Mouse (Mus musculus) cerebellum, adult 2 months (tissue): ENCODE results near the gene Pbxip1. TPM values are rescaled to one million over a fixed set of nuclear protein-coding genes. Genes with fewer than 3 reads are reported as not detected.

ENCODE experiments used
- DNase-seq, 2 experiments: peaks; one replicate each; pipeline ENCODE4 v3.0.0; 2021
- H3K27ac ChIP-seq: fragments of 200-500 bp; 2 replicates; pipeline ENCODE4 v1.5.1; 2012; ENCODE audit warnings: low read length, control low read depth, inconsistent platforms; ENCODE audit not compliant: insufficient read depth
- H3K27me3 ChIP-seq: fragments of 200-500 bp; 2 replicates; pipeline ENCODE4 v1.6.1; 2012; ENCODE audit warnings: inconsistent platforms, mild to moderate bottlenecking, low read length, moderate library complexity; ENCODE audit not compliant: control insufficient read depth, insufficient read depth
- H3K4me1 ChIP-seq: fragments of 200-500 bp; 2 replicates; pipeline ENCODE4 v1.6.1; 2011; ENCODE audit warnings: low read length; ENCODE audit not compliant: control insufficient read depth, insufficient read depth
- H3K4me3 ChIP-seq: fragments of 200-500 bp; replicated peaks from 2 replicates; pipeline ENCODE3; 2011; ENCODE audit warnings: mild to moderate bottlenecking, low read depth, low read length, control low read depth; ENCODE audit not compliant: insufficient read depth
- CTCF ChIP-seq: fragments of 200-500 bp; IDR thresholded peaks from 2 replicates; pipeline ENCODE4 v1.5.1; 2011; ENCODE audit warnings: low read depth, mild to moderate bottlenecking, control low read depth, low read length, moderate library complexity, borderline replicate concordance; ENCODE audit not compliant: insufficient read depth
- POLR2A ChIP-seq: fragments of 200-500 bp; IDR thresholded peaks from 2 replicates; pipeline ENCODE4 v1.6.1; 2011; ENCODE audit warnings: low read length, control low read depth, borderline replicate concordance; ENCODE audit not compliant: insufficient read depth
- WGBS: fragments of 180-500 bp; shearing (Covaris S2); methylation state at CpG from one replicate; pipeline ENCODE4 v1.1.7; 2018; 5-methylcytosine and 5-hydroxymethylcytosine counted together
- polyA plus RNA-seq: library from polyadenylated mRNA; depleted of rRNA; stranded (reverse); fragments of >200 nt; gene quantifications from 2 replicates; pipeline ENCODE4 v1.2.3, GENCODE M21; 2012

Gene Pbxip1
- polyA plus RNA-seq, 1 experiment, result 30.5 TPM

DNA sequence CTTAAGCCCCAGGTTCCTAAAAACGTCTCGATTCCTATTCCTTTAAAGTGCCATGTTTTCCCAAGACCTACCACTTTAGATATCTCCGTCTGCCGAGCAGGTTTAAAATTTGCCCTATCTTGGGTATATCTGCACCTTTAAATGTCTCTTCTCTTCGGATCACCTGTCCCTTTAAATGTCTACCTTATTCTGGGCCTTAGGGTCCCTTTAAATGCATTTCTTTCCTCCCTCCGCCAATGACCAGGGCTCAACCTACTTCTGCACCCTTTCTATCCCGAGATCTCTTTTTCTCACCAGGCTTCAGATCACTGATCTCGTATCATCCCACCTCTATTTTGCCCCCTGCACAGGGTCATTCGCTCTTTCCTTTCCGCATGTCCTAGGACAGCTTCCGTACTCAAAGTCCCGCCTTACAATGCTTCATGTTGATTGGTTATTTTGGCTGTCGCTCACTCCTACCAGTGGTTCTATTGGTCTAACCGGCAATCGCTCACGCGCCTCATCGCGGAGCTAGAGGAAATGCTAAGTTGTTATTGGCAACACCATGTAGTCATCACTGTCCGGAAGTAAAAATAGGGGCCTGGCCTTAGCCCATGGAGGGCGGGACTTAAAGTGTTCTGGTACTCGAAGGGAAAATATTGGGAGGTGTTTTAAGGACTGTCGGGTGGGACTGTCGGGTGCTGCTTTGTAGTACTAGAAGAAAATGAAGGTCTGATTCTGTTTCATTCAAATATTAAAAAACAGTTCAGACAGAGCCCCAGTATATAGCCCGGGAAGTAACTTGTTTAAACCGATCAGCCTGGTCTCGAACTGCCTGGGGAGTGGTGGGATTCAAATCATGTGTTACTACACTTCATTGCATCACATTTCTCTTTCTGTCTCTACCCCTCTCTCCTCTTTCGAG, 24.8 kb upstream of the Pbxip1 start, which contains the start of gene Flad1:
TSS of gene Flad1 (minus strand) at position 381 of the 904 bp plus-strand sequence.
- peak; percentile 63; the same call in 1 of the 2 replicates for TF ChIP-seq POLR2A
- TF ChIP-seq CTCF, result no peak
- 0 out of 2 replicates have a peak, but pooled peaks cover 2% of the 10 kb centered on the region for H3K4me1 ChIP-seq
- H3K4me3 ChIP-seq, result peak within 1 kb of the TSS; percentile 68
- WGBS, result 4% methylated on average over 28 of the region's 28 CpGs
- DNase-seq, result peak; percentile 100
- H3K27ac ChIP-seq, result peak within 1 kb of the TSS; percentile 59
- H3K27me3 ChIP-seq, result no peaks in the 10 kb centered on the region

DNA sequence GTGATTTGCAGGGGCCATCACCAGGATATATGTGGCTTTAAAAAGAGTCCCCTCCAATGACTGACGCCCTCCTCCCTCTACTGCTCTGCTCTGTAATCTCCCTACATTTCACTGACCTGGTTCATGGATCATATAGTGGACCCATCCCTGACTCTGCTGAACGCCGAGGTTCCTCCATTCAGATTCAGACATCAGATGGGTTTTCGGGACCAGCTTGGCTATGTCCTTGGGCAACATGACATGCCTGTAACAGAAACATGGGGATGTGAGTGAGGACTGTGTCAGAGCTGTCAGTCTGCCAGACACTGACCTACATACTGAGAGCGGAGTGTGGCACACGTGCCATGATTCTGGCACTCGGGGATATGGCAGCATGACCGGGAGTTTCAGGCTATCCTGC, 20.3 kb upstream of the Pbxip1 start:
- WGBS, result 87% methylated on average over 8 of the region's 8 CpGs
- TF ChIP-seq POLR2A, result no peak
- no peak for TF ChIP-seq CTCF
- no peak for DNase-seq
- H3K4me3 ChIP-seq, result no peak overlapping the region
- H3K27me3 ChIP-seq, result no peaks in the 10 kb centered on the region
- H3K4me1 ChIP-seq, result 0 out of 2 replicates have a peak, but pooled peaks cover 3% of the 10 kb centered on the region
- no peak overlapping the region for H3K27ac ChIP-seq

DNA sequence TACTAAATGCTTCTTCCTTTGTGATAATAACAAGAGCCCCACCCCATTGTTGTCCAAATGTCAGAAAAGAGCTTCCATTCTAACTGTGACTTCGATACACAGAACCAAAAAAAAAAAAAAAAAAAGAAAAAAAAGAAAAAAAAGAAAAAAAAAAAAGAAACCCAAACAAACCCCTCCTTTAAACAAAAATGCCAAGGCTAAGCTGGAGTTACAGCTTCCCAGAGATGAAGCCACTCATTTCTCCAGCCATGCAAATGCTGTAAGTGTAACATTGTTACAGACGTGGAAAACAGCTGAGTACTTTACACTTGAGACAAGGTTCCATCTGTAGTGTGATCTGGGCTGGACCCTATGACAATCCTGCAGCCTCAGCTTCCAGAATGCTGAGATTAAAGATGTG, 19.4 kb upstream of the Pbxip1 start:
- H3K27me3 ChIP-seq, result no peaks in the 10 kb centered on the region
- no peak overlapping the region for H3K27ac ChIP-seq
- DNase-seq, result no peak
- H3K4me3 ChIP-seq, result no peak overlapping the region
- 0 out of 2 replicates have a peak, but pooled peaks cover 7% of the 10 kb centered on the region for H3K4me1 ChIP-seq
- TF ChIP-seq CTCF (no peak), POLR2A (no peak)
- WGBS, result 17% methylated on average over 2 of the region's 2 CpGs

DNA sequence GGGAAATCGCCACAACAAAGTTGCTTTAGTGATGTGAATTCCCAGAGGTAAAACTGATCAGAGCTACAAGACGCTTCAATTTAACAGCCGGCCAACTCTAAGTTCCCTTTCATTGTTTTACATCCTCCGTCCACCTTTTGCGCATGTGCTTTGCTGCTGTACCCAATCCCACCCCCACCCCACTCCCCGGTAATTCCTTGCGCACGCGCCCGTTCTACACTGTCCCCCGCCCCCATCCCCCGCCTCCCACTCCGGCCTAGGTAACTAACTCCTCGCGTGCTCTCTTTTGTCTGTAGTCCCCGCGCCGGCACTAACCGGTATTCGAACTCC, 18.7 kb upstream of the Pbxip1 start:
- DNase-seq, result no peak
- Histone ChIP-seq H3K27ac (no peak overlapping the region), H3K4me3 (peak overlapping the region; percentile 74), H3K4me1 (0 out of 2 replicates have a peak, but pooled peaks cover 7% of the 10 kb centered on the region), H3K27me3 (no peaks in the 10 kb centered on the region)
- WGBS, result under 1% methylated on average over 20 of the region's 20 CpGs
- TF ChIP-seq CTCF, result no peak

DNA sequence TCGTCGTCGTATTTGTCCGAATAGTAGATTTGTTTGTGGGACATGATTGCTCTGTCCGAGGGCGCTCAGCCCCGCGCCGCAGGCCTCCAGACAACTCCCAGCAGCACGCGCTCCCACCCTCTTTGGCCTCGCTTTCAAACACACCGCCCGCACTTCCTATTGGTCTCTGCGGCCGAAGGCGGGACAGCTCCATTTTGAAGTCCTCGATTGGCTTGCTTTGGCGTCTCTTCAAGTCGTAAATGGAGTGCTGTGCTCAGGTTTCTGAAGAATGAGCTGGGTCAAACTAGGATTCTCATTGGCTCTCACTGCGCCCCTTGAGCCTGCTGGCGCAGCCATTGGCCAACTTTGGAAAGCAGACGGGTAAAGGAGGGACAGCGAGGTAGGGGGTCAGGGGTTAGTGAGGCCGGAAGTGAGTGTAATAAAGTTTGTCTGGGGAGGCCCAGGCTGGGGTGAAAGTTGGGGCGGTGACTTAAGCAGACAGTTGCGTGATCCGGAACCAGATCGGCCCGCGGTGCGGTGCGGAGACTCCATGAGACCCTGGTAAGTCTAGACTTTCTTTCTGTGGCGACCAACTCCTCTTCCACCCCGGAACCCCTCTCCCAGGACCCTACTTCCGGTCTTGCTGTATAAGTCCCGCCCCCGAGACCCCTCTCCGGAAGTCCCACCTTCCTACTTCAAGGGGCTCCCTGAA, 18.2 kb upstream of the Pbxip1 start, which contains the start of the genes Cks1b and Shc1:
TSS of gene Cks1b (minus strand) at position 214 of the 691 bp plus-strand sequence.
TSS of gene Shc1 (plus strand) at position 274 of the 691 bp plus-strand sequence.
- H3K4me3 ChIP-seq, result peak within 1 kb of the TSS; percentile 74
- 0 out of 2 replicates have a peak within 1 kb of the TSS, but pooled peaks have one; percentile 11 for H3K27ac ChIP-seq
- H3K27me3 ChIP-seq, result no peaks in the 10 kb centered on the region
- TF ChIP-seq POLR2A, result no peak
- peak; percentile 85 to 94 for DNase-seq
- 0 out of 2 replicates have a peak, but pooled peaks cover 7% of the 10 kb centered on the region for H3K4me1 ChIP-seq
- WGBS, result under 1% methylated on average over 39 of the region's 39 CpGs

DNA sequence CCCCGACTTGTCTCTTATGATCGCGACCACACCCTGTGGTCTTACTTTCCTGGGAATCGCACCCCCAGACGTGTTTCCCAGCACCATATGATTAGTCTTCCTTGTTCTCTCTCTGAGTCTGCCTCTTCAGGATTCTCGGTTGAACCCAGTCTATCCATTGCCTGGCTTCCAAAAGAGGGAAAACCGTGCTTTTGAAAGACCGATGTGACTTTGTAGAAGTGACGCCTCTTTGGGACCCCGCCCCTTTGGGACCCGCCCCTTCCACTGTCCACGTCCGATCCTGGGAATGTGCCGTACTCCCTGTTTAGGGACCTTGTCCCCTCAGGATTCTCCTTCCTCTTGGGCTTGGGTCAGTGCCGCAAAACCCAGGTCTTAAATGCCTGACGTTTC, 17.6 kb upstream of the Pbxip1 start:
- under 1% methylated on average over 16 of the region's 16 CpGs for WGBS
- H3K4me3 ChIP-seq, result peak overlapping the region; percentile 74
- TF ChIP-seq CTCF (no peak), POLR2A (no peak)
- H3K27me3 ChIP-seq, result no peaks in the 10 kb centered on the region
- DNase-seq, result peak in 1 of 2 experiments; percentile 39
- 0 out of 2 replicates have a peak, but pooled peaks cover 7% of the 10 kb centered on the region for H3K4me1 ChIP-seq
- H3K27ac ChIP-seq, result 0 out of 2 replicates have a peak overlapping the region, but pooled peaks have one; percentile 11

DNA sequence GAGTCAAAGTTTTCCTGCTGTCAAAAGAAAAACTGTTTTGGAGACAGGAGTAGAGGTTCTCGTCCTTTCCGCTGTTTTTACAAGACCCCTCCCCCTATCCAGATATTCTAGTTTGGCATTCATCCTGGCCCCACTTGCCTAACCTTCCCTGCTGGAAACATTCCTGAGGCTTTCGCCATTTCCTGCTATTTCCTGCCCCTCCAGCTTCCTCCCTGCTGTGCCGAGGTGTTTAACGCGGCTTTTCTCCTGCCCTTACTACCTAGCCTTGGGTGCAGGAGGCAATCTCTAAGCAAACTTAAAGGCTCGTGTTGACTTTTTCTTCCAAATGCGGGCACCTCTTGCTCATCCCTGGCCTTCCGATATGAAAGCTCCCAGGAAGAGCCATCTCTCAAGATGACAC, 16.9 kb upstream of the Pbxip1 start:
- WGBS, result 10% methylated on average over 9 of the region's 9 CpGs

DNA sequence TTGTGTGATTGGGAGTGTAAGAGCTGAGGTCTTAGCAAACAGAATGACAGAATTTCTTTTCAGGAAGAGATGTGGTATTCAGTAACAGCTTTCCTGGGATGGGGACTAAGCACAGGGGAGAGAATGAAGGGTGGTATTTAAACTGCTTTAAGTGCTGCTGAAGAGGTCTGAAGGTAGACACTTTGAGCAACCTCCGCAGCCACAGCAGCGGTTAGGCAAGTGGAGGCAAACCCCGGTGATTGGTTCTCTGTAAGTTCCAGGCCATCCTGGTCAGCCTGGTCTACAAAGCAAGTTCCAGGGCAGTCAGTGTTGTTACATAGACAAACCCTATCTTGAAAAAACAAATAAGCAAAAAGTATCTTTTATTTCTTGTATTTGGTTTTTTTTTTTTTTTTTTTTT, 16.5 kb upstream of the Pbxip1 start:
- no peak for DNase-seq
- TF ChIP-seq CTCF (no peak), POLR2A (no peak)
- H3K4me3 ChIP-seq, result no peak overlapping the region
- no peak overlapping the region for H3K27ac ChIP-seq
- 0 out of 2 replicates have a peak, but pooled peaks cover 7% of the 10 kb centered on the region for H3K4me1 ChIP-seq
- 71% methylated on average over 3 of the region's 3 CpGs for WGBS
- no peaks in the 10 kb centered on the region for H3K27me3 ChIP-seq

More for the DNA sequence above, 16.9 kb upstream of the Pbxip1 start:
- H3K4me1 ChIP-seq, result 0 out of 2 replicates have a peak, but pooled peaks cover 7% of the 10 kb centered on the region
- no peak overlapping the region for H3K4me3 ChIP-seq
- no peak for TF ChIP-seq CTCF
- TF ChIP-seq POLR2A, result no peak
- no peak for DNase-seq
- 0 out of 2 replicates have a peak overlapping the region, but pooled peaks have one; percentile 11 for H3K27ac ChIP-seq
- H3K27me3 ChIP-seq, result no peaks in the 10 kb centered on the region
